Mouse (Mus musculus) embryonic facial prominence, embryonic 13.5 days (tissue): ENCODE measurements around the gene Zic1. TPM values are rescaled to one million over a fixed set of nuclear protein-coding genes. Genes with fewer than 3 reads are reported as not detected.

ENCODE experiments used
- ATAC-seq: fragments of 200-750 bp; cut with Nextera tagmentation; 2 replicates; pipeline ENCODE4 v1.8.0; 2017; ENCODE audit warnings: low read depth; ENCODE audit not compliant: insufficient number of reproducible peaks, insufficient read depth, low FRiP score, low TSS enrichment
- H3K27ac ChIP-seq: fragments of 300-500 bp; sonication (generic); 2 replicates; pipeline ENCODE4 v1.5.1; 2015; ENCODE audit warnings: moderate library complexity, mild to moderate bottlenecking, inconsistent platforms
- H3K27me3 ChIP-seq: fragments of 300-500 bp; sonication (generic); 2 replicates; pipeline ENCODE4 v1.6.1; 2015; ENCODE audit warnings: mild to moderate bottlenecking, inconsistent platforms
- H3K36me3 ChIP-seq: fragments of 300-500 bp; sonication (generic); 2 replicates; pipeline ENCODE4 v1.6.1; 2015; ENCODE audit warnings: mild to moderate bottlenecking, inconsistent platforms
- H3K4me1 ChIP-seq: fragments of 300-500 bp; sonication (generic); 2 replicates; pipeline ENCODE4 v1.6.1; 2015; ENCODE audit warnings: inconsistent platforms
- H3K4me2 ChIP-seq: fragments of 300-500 bp; sonication (generic); 2 replicates; pipeline ENCODE4 v1.6.1; 2015; ENCODE audit warnings: moderate library complexity, mild to moderate bottlenecking, inconsistent platforms
- H3K4me3 ChIP-seq: fragments of 300-500 bp; sonication (generic); 2 replicates; pipeline ENCODE4 v1.5.1; 2015; ENCODE audit warnings: mild to moderate bottlenecking, inconsistent platforms
- H3K9ac ChIP-seq: fragments of 300-500 bp; sonication (generic); 2 replicates; pipeline ENCODE4 v1.6.1; 2015; ENCODE audit warnings: mild to moderate bottlenecking, inconsistent platforms
- H3K9me3 ChIP-seq: fragments of 300-500 bp; sonication (generic); 2 replicates; pipeline ENCODE4 v1.6.1; 2016; ENCODE audit warnings: inconsistent platforms
- WGBS: fragments of 180-500 bp; shearing (Covaris S2); methylation state at CpG from one replicate; pipeline ENCODE4 v1.1.7; 2015; ENCODE audit warnings: mixed read lengths; 5-methylcytosine and 5-hydroxymethylcytosine counted together
- polyA plus RNA-seq: library from polyadenylated mRNA; unstranded; fragments of >200 nt; fragmentation: Nextera tagmentation; extraction: Ambion mirVana; gene quantifications from 2 replicates; pipeline ENCODE4 v1.2.1, GENCODE M21; 2015

The Zic1 gene
- polyA plus RNA-seq, 1 experiment from 2014 or later = 0.49 TPM

- WGBS = 18% methylated on average over 3 of the region's 3 CpGs
- H3K9me3 ChIP-seq = no peaks in the 10 kb centered on the region
- no peak overlapping the region for H3K9ac ChIP-seq
- H3K4me3 ChIP-seq = no peak overlapping the region
- peaks cover 5% of the 10 kb centered on the region; the same call in 1 of the 2 replicates for H3K4me1 ChIP-seq
- H3K27ac ChIP-seq = no peak overlapping the region
- no peaks in the 10 kb centered on the region for H3K36me3 ChIP-seq
- H3K4me2 ChIP-seq = no peak overlapping the region
- ATAC-seq = no peak
- H3K27me3 ChIP-seq = peaks cover 97% of the 10 kb centered on the region
Measured at GRCm38 (mm10) chr9:91373811-91374575, 8.4 kb upstream of the Zic1 start.

GRCm38 (mm10) chr9:91371608-91372007 lies 6.0 kb upstream of the Zic1 start:
- Histone ChIP-seq H3K36me3 (no peaks in the 10 kb centered on the region), H3K9me3 (no peaks in the 10 kb centered on the region), H3K4me3 (no peak overlapping the region), H3K27ac (no peak overlapping the region), H3K9ac (no peak overlapping the region), H3K4me2 (no peak overlapping the region), H3K27me3 (peaks cover 97% of the 10 kb centered on the region), H3K4me1 (no peaks in the 10 kb centered on the region)
- 12% methylated on average over 4 of the region's 4 CpGs for WGBS
- ATAC-seq = no peak

- H3K27ac ChIP-seq = no peak overlapping the region
- ATAC-seq = no peak
- no peak overlapping the region for H3K4me3 ChIP-seq
- H3K27me3 ChIP-seq = peaks cover 96% of the 10 kb centered on the region
- no peaks in the 10 kb centered on the region for H3K36me3 ChIP-seq
- H3K4me2 ChIP-seq = no peak overlapping the region
- no peaks in the 10 kb centered on the region for H3K4me1 ChIP-seq
- H3K9me3 ChIP-seq = no peaks in the 10 kb centered on the region
- H3K9ac ChIP-seq = no peak overlapping the region
Measured at GRCm38 (mm10) chr9:91371011-91371410, 5.4 kb upstream of the Zic1 start.

- no peak overlapping the region for H3K9ac ChIP-seq
- ATAC-seq = no peak
- peaks cover 3% of the 10 kb centered on the region for H3K4me1 ChIP-seq
- no peaks in the 10 kb centered on the region for H3K36me3 ChIP-seq
- no peak overlapping the region for H3K4me2 ChIP-seq
- no peak overlapping the region for H3K4me3 ChIP-seq
- 13% methylated on average over 6 of the region's 6 CpGs for WGBS
- no peaks in the 10 kb centered on the region for H3K9me3 ChIP-seq
- H3K27me3 ChIP-seq = peaks cover 96% of the 10 kb centered on the region
- no peak overlapping the region for H3K27ac ChIP-seq
Measured at GRCm38 (mm10) chr9:91370191-91370708, 4.6 kb upstream of the Zic1 start.

GRCm38 (mm10) chr9:91369293-91369991 lies 3.8 kb upstream of the Zic1 start:
- H3K9ac ChIP-seq = no peak overlapping the region
- WGBS = 2% methylated on average over 26 of the region's 26 CpGs

GRCm38 (mm10) chr9:91368946-91369292 lies 3.3 kb upstream of the Zic1 start:
- ATAC-seq = no peak
- peaks cover 14% of the 10 kb centered on the region for H3K4me1 ChIP-seq
- no peak overlapping the region for H3K27ac ChIP-seq
- no peaks in the 10 kb centered on the region for H3K9me3 ChIP-seq
- H3K9ac ChIP-seq = no peak overlapping the region
- H3K36me3 ChIP-seq = no peaks in the 10 kb centered on the region
- WGBS = 3% methylated on average over 13 of the region's 13 CpGs
- H3K4me2 ChIP-seq = no peak overlapping the region
- peaks cover 96% of the 10 kb centered on the region for H3K27me3 ChIP-seq
- H3K4me3 ChIP-seq = no peak overlapping the region

More at GRCm38 (mm10) chr9:91369293-91369991, 3.8 kb upstream of the Zic1 start:
- peaks cover 96% of the 10 kb centered on the region for H3K27me3 ChIP-seq
- ATAC-seq = no peak
- no peak overlapping the region for H3K27ac ChIP-seq
- H3K9me3 ChIP-seq = no peaks in the 10 kb centered on the region
- H3K4me3 ChIP-seq = no peak overlapping the region
- H3K4me1 ChIP-seq = peaks cover 11% of the 10 kb centered on the region
- no peaks in the 10 kb centered on the region for H3K36me3 ChIP-seq
- H3K4me2 ChIP-seq = no peak overlapping the region

- 0% methylated on average over 3 of the region's 3 CpGs for WGBS
- Histone ChIP-seq H3K9ac (no peak overlapping the region), H3K4me1 (peaks cover 14% of the 10 kb centered on the region), H3K27ac (no peak overlapping the region), H3K36me3 (no peaks in the 10 kb centered on the region), H3K4me3 (no peak overlapping the region), H3K27me3 (peaks cover 99% of the 10 kb centered on the region), H3K4me2 (no peak overlapping the region), H3K9me3 (no peaks in the 10 kb centered on the region)
- ATAC-seq = no peak
Measured at GRCm38 (mm10) chr9:91368150-91368549, 2.5 kb upstream of the Zic1 start.

- H3K9ac ChIP-seq = no peak overlapping the region
- no peaks in the 10 kb centered on the region for H3K9me3 ChIP-seq
- H3K4me3 ChIP-seq = no peak overlapping the region
- H3K27ac ChIP-seq = no peak overlapping the region
- WGBS = under 1% methylated on average over 30 of the region's 30 CpGs
- H3K27me3 ChIP-seq = peaks cover 99% of the 10 kb centered on the region
- peaks cover 15% of the 10 kb centered on the region for H3K4me1 ChIP-seq
- no peaks in the 10 kb centered on the region for H3K36me3 ChIP-seq
- no peak for ATAC-seq
- H3K4me2 ChIP-seq = no peak overlapping the region
Measured at GRCm38 (mm10) chr9:91366999-91367811, 1.6 kb upstream of the Zic1 start.

GRCm38 (mm10) chr9:91366226-91366998 lies 802 bp upstream of the Zic1 start:
- Histone ChIP-seq H3K4me2 (no peak overlapping the region), H3K27ac (no peak overlapping the region), H3K4me3 (no peak overlapping the region)

GRCm38 (mm10) chr9:91364971-91365501 lies 574 bp downstream of the Zic1 start:
- peaks cover 99% of the 10 kb centered on the region for H3K27me3 ChIP-seq
- H3K27ac ChIP-seq = no peak overlapping the region
- H3K4me2 ChIP-seq = peak overlapping the region; percentile 46
- ATAC-seq = peak; percentile 35; the same call in 1 of the 2 replicates
- under 1% methylated on average over 41 of the region's 42 CpGs for WGBS
- no peaks in the 10 kb centered on the region for H3K36me3 ChIP-seq
- no peaks in the 10 kb centered on the region for H3K9me3 ChIP-seq
- H3K4me1 ChIP-seq = peaks cover 22% of the 10 kb centered on the region
- peak overlapping the region; percentile 34 for H3K4me3 ChIP-seq
- 0 out of 2 replicates have a peak overlapping the region, but pooled peaks have one; percentile 32 for H3K9ac ChIP-seq

More at GRCm38 (mm10) chr9:91366226-91366998, 802 bp upstream of the Zic1 start:
- Histone ChIP-seq H3K36me3 (no peaks in the 10 kb centered on the region), H3K27me3 (peaks cover 99% of the 10 kb centered on the region), H3K4me1 (peaks cover 22% of the 10 kb centered on the region), H3K9ac (no peak overlapping the region), H3K9me3 (no peaks in the 10 kb centered on the region)
- WGBS = 1% methylated on average over 17 of the region's 18 CpGs
- ATAC-seq = no peak
